Mouse (Mus musculus) lung, postnatal 36 days (tissue): ENCODE data around the gene Filip1l.

Experiments
- DNase-seq: peaks from one replicate; pipeline ENCODE4 v3.0.0; 2022; ENCODE audit warnings: mixed read lengths

Filip1l gene

DNA sequence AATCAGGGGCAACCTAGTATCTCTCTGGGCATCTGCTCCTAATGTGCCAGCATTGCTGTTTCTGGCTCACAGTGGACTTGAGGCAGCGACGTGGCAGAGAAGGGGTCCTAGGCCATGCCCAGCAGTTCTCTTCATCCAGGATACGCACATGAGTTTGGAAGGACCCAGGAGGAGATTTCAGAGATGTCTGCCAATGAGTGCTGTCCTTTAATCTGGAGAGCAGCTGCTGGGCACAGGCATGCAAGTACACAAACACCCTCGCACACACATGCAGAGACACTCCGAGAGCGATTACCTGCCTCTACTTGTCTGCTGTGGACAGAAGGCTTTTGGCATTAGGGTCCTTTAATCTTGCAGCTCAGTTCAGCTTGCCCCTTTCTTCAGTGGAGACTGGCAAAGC is at the start of gene Filip1l:
Filip1l (plus strand) TSS at position 343 of the 400 bp plus-strand sequence.
- DNase-seq = no peak

DNA sequence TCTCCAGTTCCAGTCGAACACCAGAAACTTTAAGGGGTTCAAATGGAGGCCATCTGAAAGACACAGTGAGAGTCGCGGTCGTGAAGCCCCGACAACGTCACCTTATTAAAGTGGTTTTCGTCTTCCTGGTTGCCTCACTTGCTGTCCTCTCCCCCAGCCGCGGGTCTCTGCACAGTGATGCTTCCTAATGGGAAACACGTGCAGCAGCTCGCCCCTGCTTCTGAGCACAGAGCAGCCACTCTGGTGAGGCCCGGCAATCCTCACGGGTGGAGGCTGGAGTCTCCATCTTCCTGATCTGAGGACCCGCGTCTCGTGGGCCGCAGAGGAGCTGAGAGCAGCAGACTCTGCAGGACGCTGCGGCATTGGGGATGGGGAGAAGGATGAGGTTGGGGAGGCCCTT is 49.2 kb upstream of the Filip1l start:
- DNase-seq = no peak

DNA sequence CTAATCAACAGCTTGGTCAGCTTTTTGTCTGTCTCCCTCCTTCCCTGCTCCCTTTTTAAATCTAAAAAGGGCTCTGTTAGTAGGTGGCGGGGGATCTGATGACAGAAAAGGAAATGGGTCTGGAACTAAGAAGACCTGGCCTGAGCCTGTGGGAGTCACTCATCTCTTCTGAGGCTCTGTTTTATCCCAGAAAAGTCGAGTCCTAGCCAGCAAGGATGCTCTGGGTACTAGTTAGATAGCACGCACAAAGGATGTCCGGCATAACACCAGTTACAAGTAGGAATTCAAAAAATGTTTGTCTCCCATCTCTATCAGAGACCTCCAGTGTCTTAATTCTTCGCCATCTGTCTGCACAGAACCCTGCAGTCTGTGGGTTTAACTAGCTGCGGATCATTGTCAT is 47.4 kb upstream of the Filip1l start:
- no peak for DNase-seq

DNA sequence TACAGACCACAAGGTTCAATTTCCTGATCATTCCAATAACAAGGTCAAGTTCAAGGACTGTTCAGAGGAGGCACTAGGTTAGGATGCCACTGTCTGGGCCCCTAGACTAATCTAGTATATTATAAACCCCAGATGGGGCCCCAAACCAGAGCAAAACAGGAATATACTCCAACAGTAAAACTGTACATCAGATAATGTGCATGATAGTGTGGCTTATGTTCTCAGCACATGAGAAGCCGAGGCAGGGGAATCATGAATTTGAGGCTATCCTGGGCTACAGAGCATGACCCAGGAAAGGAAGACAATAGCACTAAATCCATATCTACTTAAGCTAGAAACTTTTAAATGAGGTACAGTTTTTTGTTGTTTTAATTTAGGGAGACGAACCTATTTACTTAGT is 40.8 kb upstream of the Filip1l start:
- no peak for DNase-seq

DNA sequence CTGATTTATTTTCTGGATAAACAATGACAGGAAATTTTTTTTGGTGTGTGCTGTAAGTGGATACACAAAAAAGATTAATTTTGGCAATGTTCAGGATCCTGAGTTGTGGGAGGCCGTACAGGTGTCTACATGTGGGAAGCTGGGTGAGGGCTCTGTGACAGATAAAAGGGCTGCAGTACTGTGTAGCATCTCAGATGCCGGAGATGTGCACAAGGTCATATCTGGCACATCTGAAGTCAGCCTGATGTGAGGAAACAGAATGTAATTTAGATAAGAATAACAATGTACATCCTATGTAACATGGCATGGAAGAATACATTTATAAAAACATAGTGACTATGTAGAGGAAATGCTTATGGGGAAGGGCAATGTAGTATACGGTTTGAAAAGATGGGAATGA is 39.4 kb upstream of the Filip1l start:
- DNase-seq = no peak

DNA sequence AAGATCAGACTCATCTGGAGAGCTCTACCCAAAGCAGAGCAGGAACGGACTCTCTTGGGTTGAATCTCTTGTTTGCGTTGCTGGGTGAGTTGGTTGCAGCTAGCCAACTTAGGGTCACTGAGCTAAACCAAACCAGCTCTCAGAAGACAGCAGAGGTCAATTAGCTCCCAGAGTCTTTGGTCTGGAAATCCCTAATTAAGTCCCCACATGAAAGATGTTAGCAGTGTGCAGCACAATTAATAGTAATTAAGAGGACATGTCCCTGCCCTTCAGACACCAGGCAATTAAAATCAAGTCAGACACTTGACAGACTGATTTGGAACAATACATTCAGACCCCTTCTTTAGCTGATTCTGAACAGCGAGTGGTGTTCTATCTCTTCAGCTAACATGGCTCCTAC is 38.7 kb upstream of the Filip1l start:
- no peak for DNase-seq

DNA sequence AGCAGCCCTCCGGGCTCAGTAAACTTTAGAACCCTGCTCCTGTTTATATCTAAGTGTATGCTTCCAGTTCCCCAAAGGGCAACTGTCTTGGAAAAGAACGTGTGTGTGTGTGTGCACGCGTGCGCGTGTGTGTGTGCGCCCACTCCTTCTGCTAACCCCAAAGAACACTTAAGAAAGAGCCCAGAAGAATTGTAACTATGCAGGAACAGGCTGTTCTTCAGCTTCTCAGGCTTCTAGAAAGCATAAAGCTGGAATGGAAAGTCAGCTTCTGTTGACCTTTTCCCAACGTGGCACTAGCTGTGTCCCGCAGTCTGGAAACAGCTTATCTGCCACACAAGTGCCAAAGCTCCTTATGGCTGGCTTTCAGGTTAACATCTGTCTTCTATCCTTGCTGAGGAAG is 37.9 kb upstream of the Filip1l start:
- peak; percentile 57 for DNase-seq

DNA sequence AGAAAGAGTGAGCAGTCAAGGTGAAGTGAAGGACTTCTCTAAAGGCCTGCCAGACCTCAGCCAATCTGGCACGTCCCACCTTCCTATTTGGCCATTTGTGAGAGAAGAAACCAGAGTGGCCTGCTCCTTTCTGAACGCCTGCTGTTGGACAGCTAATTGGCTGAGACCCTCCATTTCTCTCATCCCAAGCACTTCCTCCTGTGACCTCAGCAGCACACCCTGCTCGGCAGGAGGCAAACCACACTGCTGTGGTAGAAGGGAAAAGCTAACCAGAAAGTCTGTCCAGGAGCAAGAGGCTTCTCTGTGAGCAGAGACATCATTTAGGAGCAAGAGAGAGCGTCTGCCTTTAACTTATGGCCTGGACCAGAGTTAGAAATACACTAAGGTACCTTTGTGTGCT is 35.8 kb upstream of the Filip1l start:
- no peak for DNase-seq

DNA sequence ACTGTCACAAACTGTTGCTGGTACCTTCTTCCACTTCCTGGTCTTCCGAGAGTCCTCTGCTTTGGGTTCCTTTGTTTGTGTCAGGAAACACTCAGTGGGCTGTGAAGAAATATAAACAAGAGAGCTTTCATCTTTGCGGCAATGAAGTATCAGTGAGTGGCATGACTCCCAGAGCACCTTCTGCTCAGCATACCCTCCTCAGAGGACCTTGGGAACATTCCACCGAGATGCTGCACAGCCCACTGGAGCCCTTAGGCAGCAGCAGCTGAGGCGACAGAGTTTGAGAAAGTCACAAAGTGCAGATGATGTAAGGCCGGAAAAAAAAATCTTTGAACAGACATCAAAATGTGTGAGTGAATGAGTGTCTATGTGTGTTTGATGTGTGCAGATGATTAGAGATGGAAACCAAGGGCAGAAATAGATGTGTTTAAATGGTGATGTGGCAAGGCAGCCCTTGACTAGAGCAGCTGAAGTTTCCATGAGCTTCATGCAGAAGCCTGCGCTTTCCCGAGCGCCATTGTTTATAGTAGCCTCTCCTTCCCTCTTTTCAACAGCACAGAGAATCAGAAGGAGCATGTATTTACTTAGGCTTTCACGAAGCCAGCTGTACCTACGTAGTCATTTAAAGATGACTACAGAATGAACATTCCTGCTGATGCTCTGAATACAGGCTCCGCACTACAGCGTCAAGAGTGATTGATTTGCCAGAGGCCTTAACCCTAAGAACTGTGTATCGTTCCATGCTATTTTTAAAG is 34.8 kb upstream of the Filip1l start:
- peak; percentile 43 for DNase-seq

DNA sequence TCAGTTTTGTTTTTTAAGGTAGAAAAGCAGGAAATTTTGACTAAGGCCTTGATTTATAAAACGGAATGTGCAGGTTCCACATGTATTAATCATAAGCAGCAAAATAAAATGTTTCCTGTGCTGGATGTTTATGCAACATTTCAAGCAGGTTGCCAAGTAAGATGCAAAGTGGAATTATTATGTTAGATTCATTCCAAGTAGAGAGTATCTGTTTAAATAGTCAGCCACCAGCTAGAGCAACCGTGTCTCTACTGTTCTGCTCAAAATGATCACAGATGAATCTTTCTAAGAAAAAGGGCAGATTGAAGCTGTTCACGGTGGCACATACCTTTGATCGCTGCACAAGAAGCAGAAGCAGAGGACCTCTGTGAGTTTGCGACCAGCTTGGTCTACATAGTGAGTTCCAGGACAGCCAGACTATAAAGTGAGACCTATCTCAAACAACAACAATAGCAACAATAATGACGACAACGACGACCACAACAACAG is 34.2 kb upstream of the Filip1l start:
- DNase-seq = no peak

DNA sequence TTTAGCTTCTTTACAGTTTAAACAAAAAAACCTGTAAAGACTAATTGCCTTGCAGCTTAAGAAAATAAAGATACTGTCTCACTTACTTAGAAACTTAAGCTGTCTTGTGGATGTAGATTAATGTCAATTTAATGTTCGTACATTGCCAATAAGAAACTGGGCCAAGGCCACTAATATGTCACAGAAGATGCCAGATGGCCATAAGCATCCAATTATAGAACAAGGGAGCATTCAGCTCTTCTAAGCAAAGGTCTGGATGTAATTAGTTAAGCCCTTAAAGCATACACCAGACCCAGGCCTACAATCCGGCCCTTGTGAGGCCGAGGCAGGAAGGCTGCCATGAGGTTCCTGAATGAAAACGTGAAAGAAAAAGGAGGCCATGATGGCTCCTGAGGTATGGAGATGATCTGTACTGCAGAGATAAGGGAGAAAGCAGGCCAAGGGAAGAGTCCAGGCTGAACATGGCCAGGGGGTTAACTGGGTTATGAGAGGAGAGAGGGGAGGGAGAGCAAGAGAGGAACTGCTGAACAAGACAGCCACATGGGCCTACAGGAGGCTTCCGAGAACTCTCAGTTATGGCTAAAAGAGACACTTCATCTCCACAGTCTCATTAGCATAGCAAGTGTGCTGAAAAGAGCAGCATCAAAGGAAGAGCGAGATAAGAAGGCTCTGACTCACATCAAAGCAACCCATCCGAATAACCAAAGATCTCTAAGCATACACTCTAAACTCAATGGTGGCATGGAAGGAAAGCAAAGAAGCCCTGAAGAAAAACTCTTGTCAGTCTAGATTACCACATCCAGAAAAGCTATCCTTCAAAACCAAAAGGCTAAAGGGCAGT is 33.4 kb upstream of the Filip1l start:
- no peak for DNase-seq

DNA sequence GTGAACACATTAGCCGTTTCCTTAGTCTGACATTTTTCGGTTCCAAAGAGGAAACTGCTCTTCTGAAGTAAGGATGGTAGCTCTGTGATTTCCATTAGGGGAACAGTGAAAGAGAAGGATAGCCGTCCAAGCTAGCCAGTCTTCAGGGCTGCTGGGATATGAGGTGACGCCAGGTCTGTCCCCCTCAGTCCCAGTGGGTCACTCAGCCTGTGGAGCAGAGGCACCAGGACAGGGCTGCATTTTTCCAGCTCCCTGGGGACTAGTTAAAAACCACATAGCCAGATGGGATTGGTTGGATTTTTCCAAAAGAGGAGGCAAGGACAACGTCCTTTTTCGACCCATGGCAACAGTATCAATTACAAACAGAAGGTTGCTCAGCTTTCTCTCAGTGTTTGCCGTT is 25.9 kb upstream of the Filip1l start:
- DNase-seq = peak; percentile 17

DNA sequence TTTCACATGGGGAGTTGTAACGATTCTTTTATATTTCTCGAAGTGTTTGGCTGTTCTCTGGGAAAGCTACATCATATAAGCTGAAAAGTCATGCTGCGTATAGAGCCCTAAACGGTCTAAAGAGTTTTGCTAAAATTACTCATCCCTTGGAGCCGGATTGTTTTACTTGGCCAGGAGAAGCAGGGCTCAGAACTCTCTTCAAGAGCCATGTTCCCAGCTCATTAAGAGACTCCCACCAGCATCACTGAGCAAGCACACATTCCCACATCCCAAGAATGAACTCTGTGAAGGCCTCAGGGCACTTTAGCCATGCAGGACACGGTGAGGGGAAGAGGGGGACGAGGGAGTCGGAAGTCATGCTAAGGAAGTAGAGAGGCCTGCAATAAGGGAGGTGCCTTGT is 23.9 kb upstream of the Filip1l start:
- DNase-seq = no peak

DNA sequence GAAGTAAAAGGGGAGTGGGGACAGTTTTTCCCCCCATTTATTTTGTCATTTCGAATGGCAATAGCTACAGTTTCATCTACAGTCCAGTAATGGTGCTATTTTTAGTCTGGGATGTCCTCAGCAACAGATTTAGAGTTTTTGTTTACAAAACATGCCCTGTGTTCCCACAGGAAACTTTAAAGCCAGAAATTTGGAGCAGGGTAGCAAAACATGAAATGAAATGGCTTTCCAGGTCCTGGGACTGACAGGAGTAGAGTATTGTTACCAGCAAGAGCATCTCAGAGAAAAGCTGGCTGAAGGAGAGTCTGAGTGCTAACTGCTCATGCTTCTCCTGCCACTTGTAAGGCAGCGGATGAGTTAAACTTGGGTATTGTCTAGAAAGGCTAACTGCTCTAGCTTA is 22.8 kb upstream of the Filip1l start:
- DNase-seq = no peak

DNA sequence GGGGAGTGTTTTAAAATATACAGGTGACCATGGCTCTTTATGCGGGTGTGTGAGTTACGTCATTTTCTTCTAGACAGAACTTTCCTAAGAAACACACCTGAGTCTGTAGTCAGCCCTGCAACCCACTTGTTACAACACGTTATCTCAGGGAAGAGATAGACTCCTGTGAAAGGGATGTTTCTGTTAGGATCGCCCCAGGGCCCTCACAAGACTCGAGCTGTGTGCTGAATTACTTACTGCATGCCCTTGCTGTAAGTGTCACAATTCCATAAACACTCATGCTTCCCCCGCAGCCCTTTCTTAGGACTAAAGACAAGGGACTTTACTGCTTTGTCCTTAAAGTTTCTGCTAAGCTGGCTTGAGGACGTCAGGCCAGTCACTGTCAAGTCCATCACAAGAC is 20.6 kb upstream of the Filip1l start:
- no peak for DNase-seq

DNA sequence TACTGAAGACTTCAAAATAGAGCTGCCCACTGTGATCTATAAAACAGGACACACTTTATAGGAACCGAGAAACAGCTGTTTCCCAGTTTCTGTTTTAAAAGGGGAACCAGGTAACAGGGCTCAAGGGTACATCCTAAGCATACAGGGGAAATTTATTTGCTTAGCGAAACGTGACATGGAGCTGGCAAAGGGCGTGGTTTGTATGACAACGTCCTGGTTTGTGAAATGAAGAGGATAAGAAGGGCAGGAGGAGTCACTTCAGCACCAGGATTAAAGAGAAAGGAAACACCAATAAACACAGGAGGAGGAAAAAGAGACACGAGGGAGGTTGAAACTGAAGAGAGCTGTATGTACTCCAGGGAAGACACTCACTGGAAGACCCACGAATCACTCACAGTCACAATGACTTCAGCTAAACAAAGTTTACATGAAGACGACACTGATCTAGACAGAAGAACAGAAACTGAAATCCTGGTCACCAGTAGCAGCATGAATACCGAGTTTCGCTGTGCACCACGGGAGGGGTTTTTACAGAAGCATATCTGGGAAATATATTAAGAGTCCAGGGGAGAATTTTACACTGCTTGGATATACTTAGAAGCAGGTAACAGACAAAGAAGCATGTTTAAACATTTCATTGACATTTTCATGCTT is 16.0 kb upstream of the Filip1l start:
- peak; percentile 60 for DNase-seq

DNA sequence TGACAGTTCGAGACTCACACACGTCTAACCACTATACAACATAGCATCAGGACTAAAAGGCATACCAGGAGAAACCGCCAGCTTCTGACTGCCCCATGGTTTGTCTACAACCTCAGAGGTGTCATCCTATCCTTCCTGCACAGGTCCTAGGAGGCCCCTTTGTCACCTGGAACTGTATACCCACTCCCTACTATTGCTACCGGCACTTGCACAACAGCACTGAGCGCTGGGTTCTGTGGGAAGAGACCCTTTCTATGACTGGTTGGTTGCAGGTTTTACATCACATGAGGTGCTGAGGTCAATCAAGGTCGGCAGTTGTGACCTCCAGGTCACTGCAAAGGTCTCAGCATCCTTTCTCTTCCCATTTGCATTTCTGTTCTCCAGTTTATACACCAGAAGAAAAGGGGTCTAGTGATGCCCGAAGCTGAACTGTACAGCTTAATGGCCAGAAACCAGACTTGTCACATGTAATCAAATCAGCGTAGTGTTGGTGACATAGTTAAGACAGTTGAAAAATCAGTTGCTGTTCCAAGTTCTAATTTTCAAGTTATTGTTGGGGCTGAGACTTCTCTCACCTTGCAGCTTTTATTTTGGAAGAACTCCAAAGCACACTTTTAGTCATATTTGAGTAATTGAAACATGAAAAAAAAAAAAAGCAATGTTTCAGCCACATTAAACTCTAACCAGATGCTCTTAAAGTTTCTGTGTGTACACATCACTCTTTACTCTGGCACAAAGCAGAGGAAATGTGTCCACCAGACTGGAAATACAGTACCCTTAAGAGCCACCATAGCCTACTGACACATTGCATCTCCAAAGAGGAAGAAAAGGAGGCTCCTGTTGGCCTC is 12.9 kb upstream of the Filip1l start:
- no peak for DNase-seq

DNA sequence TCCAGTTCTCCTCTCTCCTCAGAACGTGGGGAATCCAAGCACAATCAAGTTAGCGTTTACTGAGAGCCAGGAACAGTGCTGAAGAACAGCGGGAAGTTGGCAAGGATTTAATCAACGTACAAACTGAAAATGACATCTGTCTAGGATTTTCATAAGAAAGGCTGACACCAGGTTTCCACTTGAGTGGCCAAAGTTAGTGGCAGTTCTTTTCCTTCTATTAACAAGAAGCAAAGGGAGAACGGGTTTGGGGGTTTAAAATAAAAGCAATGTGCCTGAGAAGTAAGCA is 12.3 kb upstream of the Filip1l start:
- DNase-seq = no peak

DNA sequence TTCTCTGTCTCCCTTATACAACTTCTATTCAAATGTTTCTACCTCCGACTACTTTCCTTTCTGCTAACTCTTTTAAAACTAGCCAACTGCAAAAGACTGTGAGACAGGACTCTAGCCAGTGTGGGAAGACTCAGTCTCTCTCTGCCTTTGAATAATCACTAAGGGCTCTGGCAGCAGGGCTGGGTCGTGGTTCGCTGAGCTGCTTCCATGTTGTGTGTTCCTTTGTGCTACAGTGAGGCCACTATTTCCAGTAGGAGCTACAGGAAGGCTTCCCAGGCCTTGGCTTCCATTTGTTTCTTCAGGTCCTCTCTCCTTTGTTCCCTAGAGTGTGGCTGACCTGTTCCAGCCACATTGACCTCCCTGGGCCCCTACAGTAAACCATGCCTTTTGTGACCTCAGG is 6.6 kb upstream of the Filip1l start:
- DNase-seq = no peak

DNA sequence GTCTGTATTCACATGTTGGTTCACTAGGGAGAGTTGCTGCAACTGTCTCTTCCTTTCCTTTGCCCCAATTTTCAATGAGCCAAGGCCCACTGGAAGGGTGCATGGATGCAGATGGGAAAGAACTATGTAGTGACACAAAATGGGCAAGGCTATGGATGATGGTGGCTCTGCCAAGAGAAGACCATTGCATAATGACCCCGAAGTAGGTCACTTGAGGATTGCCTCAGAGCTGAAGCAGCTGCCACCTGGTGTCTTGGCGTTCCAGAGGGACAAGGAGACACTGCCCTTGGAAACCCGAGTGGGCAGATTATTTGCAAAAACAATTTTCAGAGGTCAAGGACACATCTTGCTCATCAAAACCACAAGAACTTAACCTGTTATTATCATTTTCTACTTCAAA is 3.9 kb upstream of the Filip1l start:
- peak; percentile 67 for DNase-seq

DNA sequence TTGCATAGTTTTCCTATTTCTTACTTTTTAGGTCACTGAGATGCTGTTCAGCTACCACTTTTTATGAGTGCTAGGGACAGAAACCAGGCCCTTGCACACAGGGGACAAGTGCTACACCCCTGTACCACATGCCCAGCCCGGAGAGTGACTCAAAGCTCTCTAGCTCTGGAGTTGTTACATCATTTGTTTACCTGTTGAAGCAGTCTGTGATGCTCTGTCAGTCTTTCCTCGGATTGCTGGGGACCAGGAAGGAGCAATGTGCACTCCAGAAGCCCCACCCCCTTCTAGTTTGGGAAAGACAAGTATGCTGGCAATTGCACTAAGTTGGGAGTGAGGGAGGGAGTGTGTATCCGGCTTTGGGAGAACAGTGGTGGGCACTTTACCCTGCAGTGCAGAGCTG is 3.2 kb upstream of the Filip1l start:
- DNase-seq = peak; percentile 63

DNA sequence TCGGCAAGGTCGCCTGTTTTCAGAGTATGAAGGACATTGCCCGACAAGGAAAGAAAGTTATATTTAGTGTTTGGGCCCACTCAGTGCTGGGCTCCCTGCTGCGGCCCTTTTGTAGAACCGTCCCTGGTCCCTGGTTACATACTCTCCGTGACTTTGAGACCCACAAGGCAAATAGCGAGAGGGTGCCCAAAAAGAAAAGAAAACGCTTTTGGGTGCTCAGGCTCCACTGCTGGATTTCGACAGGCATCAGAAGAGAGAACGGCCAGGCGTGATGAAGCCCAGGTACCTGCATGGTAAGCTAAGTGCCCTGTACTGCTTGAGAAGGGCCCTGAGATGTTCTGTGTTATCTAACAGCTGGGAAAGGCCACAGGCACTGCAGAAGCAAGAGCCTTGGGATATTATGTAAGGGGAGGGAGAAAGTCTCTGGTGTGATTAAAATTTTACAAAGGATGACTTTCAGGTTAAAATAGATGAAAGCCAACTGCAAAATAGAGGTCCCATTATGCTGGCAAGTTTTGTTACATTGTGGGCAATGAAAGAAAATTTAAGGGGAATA is 351 bp downstream of the Filip1l start:
- no peak for DNase-seq

DNA sequence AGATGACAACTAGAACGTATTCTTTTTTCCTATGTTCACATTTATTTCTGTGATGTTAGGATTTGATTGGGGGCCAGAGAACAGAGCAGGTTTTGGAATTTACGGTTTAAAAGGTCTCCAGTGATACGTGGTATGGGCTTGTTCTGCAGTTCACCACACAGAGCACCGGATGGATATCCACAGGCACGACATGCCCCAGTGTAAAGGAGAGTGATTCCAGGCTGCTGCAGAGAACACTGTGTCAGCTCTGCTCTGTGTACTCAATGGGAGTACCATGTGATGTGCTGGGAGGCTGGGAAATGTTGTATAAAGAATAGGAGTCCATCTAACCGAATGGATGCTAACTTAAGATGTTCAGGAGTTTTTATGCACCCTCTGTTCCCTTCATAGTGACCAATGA is 1.0 kb downstream of the Filip1l start:
- no peak for DNase-seq
